Mouse (Mus musculus) heart, postnatal 0 days (tissue): Measurements from ENCODE around the gene Rnf151. TPM values are rescaled to one million over a fixed set of nuclear protein-coding genes. Genes with fewer than 3 reads are reported as not detected.

Experiments
- ATAC-seq: fragments of 200-750 bp; cut with Nextera tagmentation; 2 replicates; pipeline ENCODE4 v1.8.0; 2017; ENCODE audit warnings: low read depth, moderate number of reproducible peaks, moderate library complexity; ENCODE audit not compliant: insufficient read depth
- DNase-seq: peaks from one replicate; pipeline ENCODE4 v3.0.0-alpha.2; 2016; ENCODE audit warnings: low spot score
- H3K27ac ChIP-seq: fragments of 300-500 bp; sonication (generic); 2 replicates; pipeline ENCODE4 v1.5.1; 2014; ENCODE audit warnings: low read depth, mild to moderate bottlenecking
- H3K27me3 ChIP-seq: fragments of 300-500 bp; sonication (generic); 2 replicates; pipeline ENCODE4 v1.6.1; 2014; ENCODE audit warnings: low read length, mixed read lengths; ENCODE audit not compliant: control insufficient read depth, insufficient read depth
- H3K36me3 ChIP-seq: fragments of 300-500 bp; sonication (generic); replicated peaks from 2 replicates; pipeline ENCODE4 v1.6.1; 2014; ENCODE audit warnings: low read length, mixed read lengths; ENCODE audit not compliant: control insufficient read depth, insufficient read depth
- H3K4me1 ChIP-seq: fragments of 300-500 bp; sonication (generic); 2 replicates; pipeline ENCODE4 v1.6.1; 2014; ENCODE audit warnings: antibody characterized with exemption; ENCODE audit not compliant: control insufficient read depth, insufficient read depth
- H3K4me2 ChIP-seq: fragments of 300-500 bp; sonication (generic); 2 replicates; pipeline ENCODE4 v1.6.1; 2014; ENCODE audit warnings: low read depth, mild to moderate bottlenecking, low read length, moderate library complexity
- H3K4me3 ChIP-seq: fragments of 300-500 bp; sonication (generic); 2 replicates; pipeline ENCODE4 v1.5.1; 2014; ENCODE audit warnings: low read depth, low read length
- H3K9ac ChIP-seq: fragments of 300-500 bp; sonication (generic); replicated peaks from 2 replicates; pipeline ENCODE4 v1.6.1; 2014; ENCODE audit warnings: low read depth, low read length, mixed read lengths
- H3K9me3 ChIP-seq: fragments of 300-500 bp; sonication (generic); replicated peaks from 2 replicates; pipeline ENCODE4 v1.6.1; 2016; ENCODE audit warnings: low read length; ENCODE audit not compliant: control insufficient read depth
- CTCF ChIP-seq: IDR thresholded peaks from 2 replicates; pipeline ENCODE4 v1.5.1; 2016; ENCODE audit warnings: antibody characterized with exemption, control low read depth, low read depth
- EP300 ChIP-seq: IDR thresholded peaks from 2 replicates; pipeline ENCODE4 v1.6.1; 2016; ENCODE audit warnings: antibody characterized with exemption, low read depth
- WGBS: fragments of 180-500 bp; shearing (Covaris S2); extraction: QIAGEN DNeasy Blood & Tissue Kit; methylation state at CpG from one replicate; pipeline ENCODE4 v1.1.7; 2014; 5-methylcytosine and 5-hydroxymethylcytosine counted together
- polyA plus RNA-seq: library from polyadenylated mRNA; unstranded; fragments of >200 nt; fragmentation: Nextera tagmentation; extraction: Ambion mirVana; gene quantifications from 2 replicates; pipeline ENCODE4 v1.2.1, GENCODE M21; 2015
- total RNA-seq: library from RNA; depleted of rRNA; stranded (reverse); fragments of >200 nt; gene quantifications from 2 replicates; pipeline ENCODE4 v1.2.3, GENCODE M21; 2014; ENCODE audit warnings: low replicate concordance

Gene Rnf151
- total and polyA plus RNA-seq, 2 experiments from 2014 or later, result not detected

DNA sequence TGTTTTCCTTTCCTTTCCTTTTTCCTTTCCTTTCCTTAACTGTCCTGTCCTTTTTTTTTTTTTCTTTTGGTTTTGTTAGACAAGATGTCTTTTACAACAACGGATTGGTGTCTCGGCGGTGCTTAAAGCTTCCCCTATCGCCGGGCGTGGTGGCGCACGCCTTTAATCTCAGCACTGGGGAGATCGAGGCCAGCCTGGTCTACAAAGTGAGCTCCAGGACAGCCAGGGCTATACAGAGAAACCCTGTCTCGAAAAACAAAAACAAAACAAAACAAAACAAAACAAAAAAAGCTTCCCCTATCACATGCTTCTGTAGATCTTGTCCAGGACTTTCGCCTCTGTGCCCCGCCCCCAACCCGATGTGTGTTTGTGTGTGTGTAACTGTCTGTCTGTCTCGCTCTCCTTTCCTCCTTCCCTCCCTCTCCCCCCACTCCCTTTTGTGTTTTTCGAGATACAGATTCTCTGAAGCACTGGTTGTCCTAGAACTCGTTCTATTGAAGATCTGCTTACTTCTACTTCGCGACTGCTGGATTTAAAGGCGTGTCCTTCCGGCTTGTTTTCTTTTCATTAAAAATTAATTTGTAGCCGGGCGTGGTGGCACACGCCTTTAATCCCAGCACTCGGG lies 9.9 kb downstream of the Rnf151 start:
- TF ChIP-seq CTCF, result no peak
- TF ChIP-seq EP300, result no peak
- H3K27me3 ChIP-seq, result no peaks in the 10 kb centered on the region
- DNase-seq, result no peak
- peak overlapping the region; percentile 68 for H3K4me3 ChIP-seq
- peak overlapping the region; percentile 73 for H3K9ac ChIP-seq
- no peaks in the 10 kb centered on the region for H3K9me3 ChIP-seq
- peak; percentile 45; the same call in 1 of the 2 replicates for ATAC-seq
- peaks cover 13% of the 10 kb centered on the region; the same call in 1 of the 2 replicates for H3K4me1 ChIP-seq
- peak overlapping the region; percentile 79 for H3K27ac ChIP-seq
- H3K36me3 ChIP-seq, result peaks cover 24% of the 10 kb centered on the region
- WGBS, result 4% methylated on average over 24 of the region's 24 CpGs
- H3K4me2 ChIP-seq, result peak overlapping the region; percentile 74

DNA sequence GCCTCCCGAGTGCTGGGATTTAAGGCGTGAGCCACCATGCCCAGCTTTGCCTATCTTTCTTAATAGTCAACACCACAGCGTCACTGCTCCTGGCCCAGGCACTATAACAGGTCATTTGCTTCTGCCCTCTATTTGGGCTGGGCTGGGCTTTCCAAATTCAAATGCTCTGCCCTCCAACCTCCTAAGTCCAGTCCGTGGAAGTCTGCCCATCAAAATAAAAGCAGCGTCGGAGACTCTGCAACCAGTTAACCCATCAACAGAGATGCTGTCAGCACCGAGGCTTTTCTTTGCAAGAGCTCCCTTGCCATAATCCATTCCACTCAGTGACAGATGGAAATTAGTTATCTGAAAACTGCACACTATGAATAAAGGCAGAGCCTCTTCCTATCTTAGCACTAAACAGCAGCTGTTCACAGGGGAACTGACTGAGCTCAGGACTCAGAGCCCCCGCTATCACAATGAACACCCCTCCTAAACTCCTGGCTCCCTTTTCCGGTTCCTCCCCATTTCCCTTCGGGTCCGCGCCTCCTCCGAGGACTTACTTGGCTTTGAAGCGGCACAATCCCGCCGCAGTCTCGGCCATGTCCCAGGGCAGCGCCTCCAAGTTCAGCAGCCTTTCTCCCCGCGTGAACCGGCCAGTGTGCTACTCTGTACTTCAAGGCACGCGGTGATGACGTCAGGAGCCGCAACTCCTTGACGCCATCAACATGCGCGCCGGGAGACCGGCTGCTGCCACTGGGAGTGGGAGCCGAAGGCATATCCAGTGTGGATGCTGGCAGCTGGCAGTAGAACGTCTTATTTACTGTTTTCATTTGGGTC lies 10.7 kb downstream of the Rnf151 start, which contains the start of gene Tbl3:
TSS of gene Tbl3 (minus strand) at position 679 of the 819 bp plus-strand sequence.
- ATAC-seq, result peak; percentile 87
- Histone ChIP-seq H3K27ac (peak within 1 kb of the TSS; percentile 79), H3K4me2 (peak within 1 kb of the TSS; percentile 74), H3K27me3 (no peaks in the 10 kb centered on the region), H3K36me3 (peaks cover 31% of the 10 kb centered on the region), H3K9ac (peak within 1 kb of the TSS; percentile 73), H3K4me1 (peaks cover 13% of the 10 kb centered on the region; the same call in 1 of the 2 replicates), H3K9me3 (no peaks in the 10 kb centered on the region), H3K4me3 (peak within 1 kb of the TSS; percentile 68)
- peak; percentile 92 for DNase-seq
- 2% methylated on average over 32 of the region's 32 CpGs for WGBS
- TF ChIP-seq EP300 (no peak), CTCF (0 out of 2 replicates have a peak, but pooled peaks have one; percentile 6)

DNA sequence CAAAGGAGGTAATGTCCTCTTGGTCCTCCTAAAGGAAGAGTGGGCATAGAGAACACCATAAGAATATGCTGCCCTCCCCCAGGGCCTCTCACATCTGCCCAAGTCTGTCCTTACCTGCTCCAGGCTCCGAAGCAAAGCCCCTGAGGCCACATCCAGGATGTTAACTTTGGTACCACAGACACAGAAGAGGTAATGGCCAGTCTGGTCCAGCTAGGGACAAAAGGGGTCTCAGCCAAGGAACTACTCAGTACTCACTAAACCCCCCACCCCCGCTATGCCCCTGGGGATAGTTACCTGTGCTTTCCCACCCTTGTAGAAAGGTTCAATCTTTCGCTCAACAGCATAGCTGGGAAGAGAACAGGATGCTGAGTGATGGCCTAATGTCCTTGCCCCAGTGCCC lies 12.0 kb downstream of the Rnf151 start:
- Histone ChIP-seq H3K9me3 (no peaks in the 10 kb centered on the region), H3K4me1 (peaks cover 13% of the 10 kb centered on the region; the same call in 1 of the 2 replicates), H3K36me3 (peaks cover 45% of the 10 kb centered on the region), H3K9ac (no peak overlapping the region), H3K27me3 (no peaks in the 10 kb centered on the region), H3K27ac (no peak overlapping the region), H3K4me3 (no peak overlapping the region), H3K4me2 (no peak overlapping the region)
- 88% methylated on average over 3 of the region's 3 CpGs for WGBS
- no peak for TF ChIP-seq CTCF
- no peak for TF ChIP-seq EP300
- DNase-seq (no peak), ATAC-seq (no peak)

- Histone ChIP-seq H3K4me2 (no peak overlapping the region), H3K4me1 (peaks cover 13% of the 10 kb centered on the region; the same call in 1 of the 2 replicates), H3K9me3 (no peaks in the 10 kb centered on the region), H3K27me3 (no peaks in the 10 kb centered on the region), H3K4me3 (no peak overlapping the region), H3K9ac (no peak overlapping the region), H3K36me3 (peaks cover 55% of the 10 kb centered on the region), H3K27ac (no peak overlapping the region)
- ATAC-seq, result no peak
- 91% methylated on average over 9 of the region's 9 CpGs for WGBS
- no peak for TF ChIP-seq CTCF
- no peak for TF ChIP-seq EP300
- no peak for DNase-seq
Measured at GRCm38 (mm10) chr17:24701251-24701650, 16.6 kb downstream of the Rnf151 start.

DNA sequence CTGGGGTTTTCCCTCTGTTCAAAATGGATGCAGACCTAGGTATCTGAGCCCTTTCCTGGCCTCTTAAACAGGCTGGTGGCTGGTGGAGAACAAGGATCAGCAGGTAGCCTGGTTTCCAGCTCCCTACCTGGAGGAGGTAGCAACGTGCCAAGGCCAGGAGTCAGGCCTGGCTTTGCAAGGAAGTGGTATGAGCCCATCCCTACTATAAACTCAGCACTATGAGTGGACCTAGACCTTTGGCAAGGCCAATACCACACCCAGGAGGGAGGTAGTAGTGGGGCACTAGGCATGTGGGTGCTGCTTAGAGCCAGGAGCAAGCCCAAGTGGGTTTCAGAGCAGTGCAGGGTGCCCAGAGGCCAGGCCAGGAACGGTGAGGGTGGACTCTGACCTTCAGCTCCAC lies 18.4 kb downstream of the Rnf151 start:
- Histone ChIP-seq H3K27ac (no peak overlapping the region), H3K27me3 (no peaks in the 10 kb centered on the region), H3K9me3 (no peaks in the 10 kb centered on the region), H3K36me3 (peaks cover 44% of the 10 kb centered on the region), H3K4me1 (peaks cover 18% of the 10 kb centered on the region), H3K4me2 (no peak overlapping the region), H3K9ac (no peak overlapping the region), H3K4me3 (no peak overlapping the region)
- WGBS, result 73% methylated on average over 2 of the region's 2 CpGs
- DNase-seq (no peak), ATAC-seq (no peak)
- TF ChIP-seq EP300 (no peak), CTCF (no peak)
